Mouse (Mus musculus): ENCODE measurements around the gene Calu.

- no peak for TF ChIP-seq ZC3H11A (IDR thresholded peaks at IDR 0.05; ENCODE audit: borderline replicate concordance, low read depth, low read length)
- TF ChIP-seq MAFK (IDR thresholded peaks at IDR 0.05; ENCODE audit: insufficient read depth, low read depth, low read length), result no peak
- no peak for TF ChIP-seq ZNF384 (IDR thresholded peaks at IDR 0.05; ENCODE audit: low read depth, low read length)
- TF ChIP-seq CHD2 (IDR thresholded peaks at IDR 0.05; ENCODE audit: low read depth, low read length), result no peak
Observed at GRCm38 (mm10) chr6:29406412-29406811, 58.5 kb downstream of the Calu start.
